Mouse (Mus musculus): ENCODE data around the gene Fgf11. TPM values are rescaled to one million over a fixed set of nuclear protein-coding genes. Genes with fewer than 3 reads are reported as not detected.

Fgf11 gene
- total RNA-seq, 2 experiments from 2014 or later = 20.0 to 21.5 TPM

DNA sequence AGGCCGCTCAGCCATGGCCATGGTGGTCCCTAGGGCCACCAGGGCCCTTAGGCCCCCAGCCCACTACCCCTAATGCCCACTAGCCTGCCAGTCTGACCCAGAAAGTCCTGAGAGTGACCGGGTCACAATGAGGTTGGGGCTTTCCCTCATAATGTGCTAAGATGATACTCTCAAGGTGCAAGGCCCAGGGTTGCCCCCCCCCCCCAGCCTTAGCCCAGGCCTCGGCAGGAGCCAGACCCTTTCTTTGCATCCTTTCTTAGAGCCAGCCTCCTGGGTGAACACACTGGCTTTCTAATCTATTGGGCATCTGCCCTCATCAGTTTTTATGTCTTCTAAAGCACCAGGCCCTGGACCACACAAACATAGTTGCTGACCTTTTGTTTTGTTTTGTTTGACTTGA is 20.4 kb upstream of the Fgf11 start, which contains the start of gene Spem1:
Spem1 (minus strand) TSS at position 101 of the 400 bp plus-strand sequence.
- intact Hi-C loops (cut with DNase I) = no loop called here
- DNase-seq (ENCODE audit: extremely low spot score in 1 of 2, low spot score in 2 of 2) = no peak

- intact Hi-C loops (cut with DNase I) = no loop called here
- no peak for DNase-seq (ENCODE audit: extremely low spot score in 1 of 2, low spot score in 2 of 2)
These were observed 17.2 kb upstream of the Fgf11 start for GRCm38 (mm10) chr11:69818871-69819270.

GRCm38 (mm10) chr11:69818365-69818764 is 16.7 kb upstream of the Fgf11 start, which contains the start of gene Spem2:
Spem2 (minus strand) TSS chr11:69818465.
- no peak for DNase-seq (ENCODE audit: extremely low spot score in 1 of 2, low spot score in 2 of 2)
- intact Hi-C loops (cut with DNase I) = no loop called here

GRCm38 (mm10) chr11:69816520-69816919 is 14.9 kb upstream of the Fgf11 start:
- intact Hi-C loops (cut with DNase I) = no loop called here
- DNase-seq (ENCODE audit: extremely low spot score in 1 of 2, low spot score in 2 of 2) = no peak

GRCm38 (mm10) chr11:69815155-69815554 is 13.5 kb upstream of the Fgf11 start, which contains the start of gene Gm39566:
Gm39566 (minus strand) TSS chr11:69815298.
- DNase-seq (ENCODE audit: extremely low spot score in 1 of 2, low spot score in 2 of 2) = no peak
- intact Hi-C loops (cut with DNase I) = no loop called here

GRCm38 (mm10) chr11:69810280-69810679 is 8.6 kb upstream of the Fgf11 start:
- intact Hi-C loops (cut with DNase I) = no loop called here

GRCm38 (mm10) chr11:69807641-69808040 is 6.0 kb upstream of the Fgf11 start:
- intact Hi-C loops (cut with DNase I) = no loop called here
- no peak for DNase-seq (ENCODE audit: extremely low spot score in 1 of 2, low spot score in 2 of 2)

More at GRCm38 (mm10) chr11:69810280-69810679, 8.6 kb upstream of the Fgf11 start:
- no peak for DNase-seq (ENCODE audit: extremely low spot score in 1 of 2, low spot score in 2 of 2)

GRCm38 (mm10) chr11:69806378-69806777 is 4.7 kb upstream of the Fgf11 start:
- intact Hi-C loops (cut with DNase I) = no loop called here
- DNase-seq (ENCODE audit: extremely low spot score in 1 of 2, low spot score in 2 of 2) = no peak

DNA sequence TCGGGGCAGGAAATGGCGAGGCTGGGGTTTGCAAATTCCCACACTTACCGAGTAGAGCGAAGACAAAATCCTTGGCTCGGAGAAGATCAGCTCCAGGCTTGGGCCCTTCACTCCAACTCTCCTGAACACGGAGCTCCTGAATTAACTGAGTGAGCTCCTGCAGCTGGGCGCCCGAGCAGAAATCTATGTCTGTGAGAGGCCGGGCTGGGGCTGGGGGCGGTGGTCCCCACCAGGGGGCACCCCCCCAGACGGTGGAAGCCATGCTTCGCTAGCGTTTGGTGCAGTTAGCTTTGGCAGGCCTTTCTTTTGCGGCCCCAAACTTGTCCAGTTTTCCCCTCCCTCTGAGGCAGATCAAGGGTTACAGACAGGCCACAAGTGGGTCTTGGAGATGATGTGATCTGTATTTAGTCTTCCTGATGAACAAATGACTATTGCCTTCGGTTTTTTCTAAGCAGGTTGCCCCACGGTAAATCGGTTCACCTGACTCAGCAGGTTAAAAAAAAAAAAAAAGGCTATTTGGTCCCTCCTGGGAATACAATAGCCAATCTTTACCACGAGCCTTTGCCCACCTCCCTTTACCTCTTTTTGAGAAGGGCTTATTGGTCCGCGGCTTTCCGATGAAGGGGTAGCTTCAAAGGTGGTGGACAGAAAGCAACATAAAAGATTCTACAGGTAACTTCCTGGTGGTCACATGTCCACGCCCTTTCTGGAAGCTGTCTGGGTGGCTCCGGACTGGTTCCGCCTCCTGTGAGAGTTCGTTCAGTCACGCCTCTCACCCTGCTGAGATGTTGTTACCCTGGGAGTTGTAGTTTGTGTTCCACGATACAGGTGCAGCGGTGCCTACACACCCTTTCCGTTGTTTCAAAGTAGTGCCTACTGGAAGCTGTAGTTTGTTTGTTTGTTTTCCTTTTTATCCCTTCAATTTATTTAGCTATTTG is 3.6 kb upstream of the Fgf11 start, which contains the start of gene Tmem102:
Tmem102 (minus strand) TSS at position 653 of the 938 bp plus-strand sequence.
- DNase-seq (ENCODE audit: extremely low spot score in 1 of 2, low spot score in 2 of 2) = no peak
- intact Hi-C loops (cut with DNase I) = loop anchor here (5.0 kb wide), 2 partner anchors 32 to 72 kb away; partner anchors contain the start of genes Nlgn2, Tmem256 and Tmem95

DNA sequence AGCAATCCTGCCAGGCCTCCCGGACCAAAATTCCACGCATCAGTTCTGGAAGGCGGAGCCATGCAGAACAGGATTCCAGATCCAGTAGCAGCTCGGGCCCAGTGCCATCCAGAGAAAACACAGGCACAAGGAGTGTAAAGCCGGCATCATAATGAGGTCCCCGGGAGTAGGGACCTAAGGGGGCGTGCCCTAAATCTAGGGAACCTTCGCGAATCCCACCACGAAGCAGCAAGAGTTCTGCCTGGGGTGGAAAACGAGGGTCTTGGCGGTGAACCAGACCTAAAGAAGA is 2.9 kb upstream of the Fgf11 start:
- DNase-seq (ENCODE audit: extremely low spot score in 1 of 2, low spot score in 2 of 2) = no peak
- intact Hi-C loops (cut with DNase I) = loop anchor here (5.0 kb wide), 2 partner anchors 33 to 73 kb away; partner anchors contain the start of genes Nlgn2, Tmem256 and Tmem95

DNA sequence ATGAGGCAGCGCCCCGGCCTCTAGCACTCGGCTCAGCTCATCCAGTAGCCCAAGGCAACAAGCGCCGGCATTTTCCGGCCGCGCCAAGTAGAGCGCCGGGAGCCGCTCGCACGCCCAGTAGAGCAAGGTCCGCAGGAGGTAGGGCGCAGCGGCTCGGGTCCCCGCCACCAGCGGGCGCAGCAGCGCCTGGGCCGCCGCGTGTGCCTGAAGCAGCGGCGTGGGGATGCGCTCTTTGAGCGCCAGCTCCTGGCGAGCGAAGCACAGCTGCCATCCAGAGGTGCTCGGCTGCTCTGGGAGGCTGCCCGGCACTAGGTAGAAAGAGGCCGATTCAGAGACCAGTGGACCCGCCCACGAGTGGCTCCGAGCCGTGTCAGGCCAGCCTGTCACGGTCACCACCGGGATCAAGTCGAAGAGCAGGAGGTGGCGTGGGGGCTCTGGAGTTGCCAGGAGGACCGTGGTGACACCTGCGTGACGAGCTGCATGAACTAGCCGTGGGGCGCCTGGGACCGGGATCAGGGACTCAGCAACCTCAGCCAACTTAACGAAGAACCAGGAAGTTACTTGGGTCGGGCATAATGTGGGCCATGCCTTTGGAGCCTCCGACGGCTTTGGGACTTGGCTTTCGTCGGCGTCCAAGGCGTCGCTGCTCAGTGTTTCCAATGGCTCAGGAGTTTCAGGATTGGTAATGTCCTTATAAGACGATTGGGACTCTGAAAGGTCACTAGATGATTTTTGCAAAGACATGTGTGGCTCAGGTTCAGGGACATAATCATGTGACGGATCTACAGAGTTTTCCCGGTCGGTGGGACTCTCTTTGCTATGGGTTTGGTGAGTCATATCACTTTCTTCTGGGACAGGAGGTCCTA is 2.4 kb upstream of the Fgf11 start:
- intact Hi-C loops (cut with DNase I) = loop anchor here (2.0 to 5.0 kb wide), 3 partner anchors 33 to 73 kb away; partner anchors contain the start of genes Nlgn2, Polr2a, Tmem256 and Tmem95
- peak; percentile 50 to 81 for DNase-seq (ENCODE audit: extremely low spot score in 1 of 2, low spot score in 2 of 2)

- DNase-seq (ENCODE audit: extremely low spot score in 1 of 2, low spot score in 2 of 2) = no peak
- intact Hi-C loops (cut with DNase I) = loop anchor here (2.0 to 5.0 kb wide), 3 partner anchors 34 to 74 kb away; partner anchors contain the start of genes Nlgn2, Polr2a, Tmem256 and Tmem95
These were observed 1.7 kb upstream of the Fgf11 start for GRCm38 (mm10) chr11:69803328-69803727.

DNA sequence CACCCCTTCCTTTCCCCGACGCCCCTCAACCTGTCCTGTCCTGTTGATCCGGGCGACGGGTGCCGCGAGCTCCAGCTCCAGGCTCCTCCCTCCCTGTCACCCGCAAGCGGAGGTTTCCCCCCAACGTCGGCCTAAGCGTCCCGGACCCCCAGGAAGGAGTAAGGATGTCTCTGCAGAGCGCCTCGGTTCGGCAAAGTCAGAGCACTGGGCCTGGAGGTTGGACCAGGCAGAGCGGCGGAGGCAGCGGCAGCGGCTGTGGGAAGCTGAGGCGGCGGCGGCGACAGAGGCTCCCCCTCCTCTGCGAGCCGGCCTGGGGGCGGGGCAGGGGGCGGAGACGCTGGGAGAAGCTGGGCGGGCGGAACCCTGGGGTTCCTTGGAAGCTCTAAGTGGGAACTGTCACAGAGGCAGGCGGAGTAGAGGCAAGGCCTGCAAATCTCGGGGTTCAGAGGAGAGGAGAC is 1.0 kb upstream of the Fgf11 start:
- DNase-seq (ENCODE audit: extremely low spot score in 1 of 2, low spot score in 2 of 2) = peak; percentile 77 to 92
- intact Hi-C loops (cut with DNase I) = loop anchor here (2.0 to 5.0 kb wide), 3 partner anchors 35 to 75 kb away; partner anchors contain the start of genes Nlgn2, Polr2a, Tmem256 and Tmem95

DNA sequence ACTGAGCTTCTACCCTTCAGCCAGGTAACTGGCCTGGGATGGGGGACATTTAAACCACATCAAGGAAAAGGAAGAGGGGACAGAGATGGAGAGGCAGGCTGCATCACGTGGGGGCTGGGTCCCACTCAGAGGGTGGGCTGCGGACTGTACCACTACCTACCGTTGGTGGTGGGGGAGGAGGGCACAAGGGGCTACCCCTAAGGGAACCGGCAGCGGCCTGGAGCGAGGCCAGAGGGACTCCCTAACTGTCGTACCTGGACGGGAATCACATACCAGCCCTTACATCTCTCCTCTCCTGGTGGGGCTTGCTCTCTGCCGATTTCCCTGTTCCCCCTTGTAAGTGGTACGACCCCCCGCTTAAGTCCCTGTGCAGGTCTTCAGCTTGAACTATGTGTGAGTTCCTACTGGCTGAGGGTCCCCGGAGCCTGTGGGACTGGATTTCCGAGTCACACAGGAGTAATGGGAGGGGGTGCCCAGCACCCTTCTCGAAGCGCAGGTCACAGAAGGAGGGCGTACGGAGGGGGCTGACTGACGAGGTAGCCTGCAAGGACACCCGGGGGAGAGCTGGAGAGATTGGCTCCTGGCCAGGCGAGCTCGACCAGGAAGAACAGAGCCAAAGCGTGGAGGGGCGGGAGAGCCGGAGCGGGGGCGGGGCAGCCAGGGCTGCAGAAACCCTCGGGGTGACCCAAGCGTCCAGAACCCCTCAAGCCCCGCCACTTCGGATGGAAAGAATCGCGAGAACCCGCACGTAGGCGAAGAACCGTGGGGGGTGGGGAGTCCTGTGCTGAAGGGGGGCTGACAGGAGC is 1.1 kb downstream of the Fgf11 start:
- peak; percentile 68 to 90 for DNase-seq (ENCODE audit: extremely low spot score in 1 of 2, low spot score in 2 of 2)
- intact Hi-C loops (cut with DNase I) = loop anchor here (5.0 kb wide), 2 partner anchors 37 to 77 kb away; partner anchors contain the start of genes Nlgn2, Tmem256 and Tmem95

- intact Hi-C loops (cut with DNase I) = loop anchor here (5.0 kb wide), 2 partner anchors 37 to 77 kb away; partner anchors contain the start of genes Nlgn2, Tmem256 and Tmem95
These were observed 1.6 kb downstream of the Fgf11 start for GRCm38 (mm10) chr11:69800138-69800391.

DNA sequence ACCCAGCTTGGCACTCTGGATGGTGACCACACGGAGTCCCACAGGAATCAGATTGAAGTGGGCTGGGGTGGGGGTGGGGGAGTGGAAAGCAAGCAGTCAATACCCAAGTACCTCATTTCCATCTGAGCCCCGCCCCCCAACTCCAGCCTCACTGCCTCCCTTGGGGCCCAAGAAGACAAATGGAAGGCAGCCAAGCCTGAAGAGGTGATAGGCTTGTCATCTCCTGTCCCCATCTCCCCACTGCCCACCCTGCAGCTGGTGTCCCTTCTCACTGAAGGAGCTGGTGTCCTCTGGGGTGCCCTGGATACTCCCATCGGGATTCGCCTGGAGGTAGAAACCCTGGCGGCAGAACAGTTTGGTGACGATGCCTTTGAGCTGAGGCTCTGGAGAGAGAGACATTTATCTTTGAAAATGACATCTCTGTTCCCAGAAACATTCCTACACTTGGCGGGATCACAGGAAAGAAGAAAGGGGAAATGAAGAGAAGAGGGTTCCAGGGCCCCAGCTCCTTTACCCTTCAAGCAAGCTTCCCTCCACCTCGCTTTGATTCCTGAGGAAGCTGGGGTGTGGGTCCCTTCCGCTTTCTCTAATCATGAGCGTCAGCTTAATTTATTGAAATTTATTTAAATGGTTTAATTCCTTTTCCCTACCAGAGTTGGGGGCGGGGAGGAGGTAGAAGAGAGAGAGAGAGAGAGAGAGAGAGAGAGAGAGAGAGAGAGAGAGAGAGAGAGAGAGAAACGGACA is 2.1 kb downstream of the Fgf11 start:
- peak in 1 of 2 experiments; percentile 68 for DNase-seq (ENCODE audit: extremely low spot score in 1 of 2, low spot score in 2 of 2)
- intact Hi-C loops (cut with DNase I) = loop anchor here (5.0 kb wide), 2 partner anchors 38 to 78 kb away; partner anchors contain the start of genes Nlgn2, Tmem256 and Tmem95

More at GRCm38 (mm10) chr11:69800138-69800391, 1.6 kb downstream of the Fgf11 start:
- peak in 1 of 2 experiments; percentile 83 for DNase-seq (ENCODE audit: extremely low spot score in 1 of 2, low spot score in 2 of 2)

DNA sequence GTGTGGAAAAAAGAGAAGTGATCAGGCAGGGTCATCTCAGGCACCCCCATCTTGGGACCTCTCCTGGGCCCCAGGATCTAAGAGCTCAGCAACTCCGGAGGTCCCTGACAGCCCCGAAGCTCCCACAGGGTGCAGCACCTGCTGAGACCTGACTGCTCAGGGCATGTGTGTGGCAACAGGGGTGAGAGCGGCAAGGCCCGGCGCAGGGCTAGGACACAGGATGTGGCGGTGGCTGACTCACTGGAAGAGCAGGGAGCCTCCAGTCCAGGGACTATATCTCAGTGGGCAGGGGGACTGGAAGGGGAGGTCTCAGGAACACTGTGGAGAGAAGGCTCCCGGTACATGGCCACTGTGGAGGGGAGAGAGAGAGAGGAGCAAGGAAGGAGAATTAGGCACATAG is 3.7 kb downstream of the Fgf11 start:
- intact Hi-C loops (cut with DNase I) = no loop called here
- no peak for DNase-seq (ENCODE audit: extremely low spot score in 1 of 2, low spot score in 2 of 2)

Measured in left cerebral cortex, postnatal 10 days (tissue).